Mouse (Mus musculus): ENCODE measurements around the gene Akap13.
"Not testable (repeated sequence)": the region's sequence is repeated elsewhere in the genome, so short reads cannot be mapped to it uniquely, and the experiment has no call there.

The Akap13 gene

DNA sequence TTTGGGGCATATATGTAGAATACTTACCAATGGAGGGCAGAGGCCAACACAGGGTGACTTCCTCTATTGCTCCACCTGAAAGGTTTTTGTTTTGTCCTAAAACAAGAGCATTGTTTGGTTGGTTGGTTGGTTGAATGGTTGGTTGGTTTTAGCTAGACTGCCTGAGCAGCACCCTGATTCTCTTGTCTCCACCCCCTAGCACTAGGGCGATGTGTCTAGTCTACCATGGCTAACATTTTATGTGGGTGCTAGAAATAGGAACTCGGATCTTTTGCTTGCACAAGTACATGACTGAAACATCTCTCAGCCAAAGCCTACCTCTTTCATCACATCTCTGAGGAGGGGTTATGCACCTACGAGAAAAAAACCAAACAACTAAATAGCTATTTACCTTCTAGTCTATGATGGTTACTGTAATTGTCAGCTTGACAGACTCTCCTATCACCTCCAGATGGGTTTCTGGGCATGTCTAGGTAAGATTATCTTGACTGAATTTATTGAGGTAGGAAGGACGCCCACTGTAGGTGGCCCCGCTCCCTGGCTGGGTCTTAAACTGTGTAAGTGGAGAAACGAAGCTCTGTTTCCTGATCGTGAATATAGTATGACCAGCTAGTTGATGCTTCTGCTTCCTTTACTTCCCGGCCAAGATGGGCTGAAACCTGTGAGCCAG, 134.1 kb downstream of the Akap13 start:
- no peak for DNase-seq (ENCODE audit: extremely low read depth, insufficient read length, low spot score)

DNA sequence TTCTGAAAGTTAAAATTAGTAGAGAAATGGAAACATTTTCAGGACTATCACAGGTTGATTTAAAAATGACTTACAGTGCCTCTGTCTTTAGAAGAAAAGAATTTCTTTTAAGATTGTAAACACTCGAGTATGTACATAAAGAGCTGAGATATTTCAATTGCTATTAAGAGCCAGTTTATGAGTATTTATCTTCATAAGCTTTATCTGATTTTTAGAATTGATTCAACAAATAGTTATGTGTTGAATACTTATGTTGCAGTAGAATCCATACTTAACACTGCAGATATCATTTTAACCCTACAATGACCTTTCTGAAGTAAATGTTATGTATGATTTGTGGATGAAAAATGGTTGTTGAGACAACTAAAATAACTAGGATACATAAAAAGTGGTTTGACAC, 136.6 kb downstream of the Akap13 start:
- DNase-seq (ENCODE audit: extremely low read depth, insufficient read length, low spot score), result no peak

DNA sequence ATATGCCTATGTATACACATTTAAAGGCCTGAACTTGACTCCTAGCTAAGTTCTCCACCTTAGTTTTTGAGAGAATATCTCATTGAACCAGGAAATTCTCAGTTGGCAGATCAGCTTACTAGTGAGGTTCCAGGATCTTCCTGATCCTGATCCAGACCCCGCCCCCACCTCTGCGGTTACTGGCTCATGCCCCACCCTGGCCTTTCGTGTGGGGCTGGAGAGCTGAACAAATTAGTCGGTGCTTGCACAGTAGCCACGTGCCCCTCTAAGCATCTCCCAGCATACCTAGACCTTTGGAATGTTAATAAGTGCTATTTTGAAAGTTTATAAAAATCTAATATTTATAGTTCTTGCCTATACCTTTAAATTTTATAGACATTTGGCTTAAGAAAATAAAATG, 139.5 kb downstream of the Akap13 start:
- DNase-seq (ENCODE audit: extremely low read depth, insufficient read length, low spot score), result peak; percentile 49

DNA sequence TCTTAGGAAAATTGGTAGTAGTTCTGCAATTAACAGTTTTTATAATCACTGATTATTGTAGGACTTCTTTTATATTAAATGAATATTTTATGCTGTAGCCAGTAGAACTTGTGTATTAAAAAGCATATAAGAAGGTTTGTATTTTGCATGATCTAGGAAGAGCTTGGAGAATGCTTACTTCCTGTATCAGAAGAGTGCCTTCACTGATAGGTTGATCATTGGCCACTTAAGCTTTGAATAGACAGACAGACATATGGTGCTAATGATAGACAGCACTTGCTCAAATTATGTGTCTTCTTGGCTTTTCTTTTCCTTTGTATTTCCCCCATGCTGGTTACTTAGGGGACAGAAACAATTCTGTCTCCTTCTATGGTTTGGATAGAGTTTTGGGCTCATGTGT, 139.9 kb downstream of the Akap13 start:
- no peak for DNase-seq (ENCODE audit: extremely low read depth, insufficient read length, low spot score)

DNA sequence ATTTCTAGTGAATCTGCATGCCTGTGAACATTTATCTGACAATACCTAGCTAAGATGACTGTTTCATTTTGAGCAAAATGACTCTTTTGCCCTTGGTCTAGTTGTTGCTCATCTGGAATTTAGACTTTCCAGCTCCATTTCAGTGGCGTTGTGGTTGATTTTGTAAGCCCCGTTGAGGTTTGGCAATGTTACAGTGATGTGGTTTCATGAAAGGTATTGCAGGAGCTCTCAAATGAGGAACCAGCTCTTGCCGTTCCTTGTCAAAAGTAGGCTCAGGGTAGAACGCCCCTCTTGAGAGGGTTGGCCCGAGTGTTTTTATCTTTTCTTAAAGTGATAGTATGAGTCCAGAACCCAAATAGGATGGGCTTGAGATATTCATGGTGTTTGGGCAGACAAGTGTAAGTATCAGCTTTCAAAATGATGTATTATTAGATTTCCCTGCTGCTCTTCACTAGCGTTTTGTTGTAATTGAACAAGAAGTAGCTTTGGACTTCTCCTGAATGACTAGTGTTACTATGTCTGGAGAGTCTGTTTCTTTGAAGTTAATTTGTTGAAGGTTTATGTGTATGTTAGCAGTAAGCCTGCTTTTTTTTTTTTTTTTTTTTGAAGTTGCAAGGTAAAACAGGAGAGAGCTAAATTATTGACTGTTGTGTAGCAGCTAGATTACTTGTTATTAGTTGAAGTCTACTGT, 140.9 kb downstream of the Akap13 start:
- DNase-seq (ENCODE audit: extremely low read depth, insufficient read length, low spot score), result peak; percentile 47

DNA sequence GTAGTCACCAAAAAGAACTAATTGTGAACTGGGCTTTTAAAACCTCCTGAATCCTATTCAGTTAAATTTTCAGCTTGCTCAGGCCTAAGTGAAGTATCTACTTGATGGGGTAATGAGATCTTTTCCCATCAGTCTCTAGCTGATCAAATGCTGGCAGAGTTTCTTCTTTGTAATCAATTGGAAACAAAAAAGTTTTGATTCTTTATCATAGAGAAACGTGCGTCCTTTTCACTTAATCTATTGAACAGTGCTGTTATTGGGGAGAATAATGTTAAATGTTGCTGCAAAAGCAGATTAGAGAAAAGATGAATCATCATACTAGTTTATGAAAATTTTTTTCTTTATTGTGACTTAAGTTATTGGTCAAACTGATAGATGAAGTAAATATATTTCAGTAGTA, 142.5 kb downstream of the Akap13 start:
- DNase-seq (ENCODE audit: extremely low read depth, insufficient read length, low spot score), result no peak

DNA sequence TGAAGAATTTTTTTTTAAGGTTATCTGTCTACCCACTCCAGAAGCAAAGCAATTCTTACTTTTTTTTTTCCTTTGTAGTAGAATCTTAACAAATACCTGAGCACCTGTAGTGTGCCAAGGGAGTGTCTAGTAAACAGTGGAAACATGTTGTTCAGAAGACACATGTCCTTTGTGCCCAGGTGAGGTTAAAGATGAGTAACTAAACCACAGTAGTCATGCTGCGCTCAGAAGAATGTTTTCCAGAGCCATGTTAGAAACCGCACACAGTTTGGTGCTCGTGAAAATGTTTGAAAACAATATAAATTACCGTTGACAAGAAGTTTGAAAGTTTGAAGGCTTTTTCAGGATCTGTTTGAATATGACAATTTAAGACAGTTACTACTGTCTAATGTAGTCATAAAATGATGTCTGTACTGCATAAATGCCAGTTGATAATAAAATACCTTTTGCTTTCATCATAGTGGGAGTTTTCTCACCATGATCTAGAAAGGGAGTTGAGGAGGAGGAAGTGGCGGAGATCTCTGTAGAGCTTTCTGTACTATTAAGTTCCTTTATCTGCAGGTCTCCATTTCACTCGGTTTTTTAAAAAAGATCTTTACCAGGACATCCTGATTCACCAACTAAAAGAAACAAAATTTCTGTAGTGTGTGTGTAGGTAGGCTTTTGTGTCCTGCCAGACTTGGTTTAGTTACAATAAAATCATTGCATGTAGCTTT, 145.2 kb downstream of the Akap13 start:
- no peak for DNase-seq (ENCODE audit: extremely low read depth, insufficient read length, low spot score)

DNA sequence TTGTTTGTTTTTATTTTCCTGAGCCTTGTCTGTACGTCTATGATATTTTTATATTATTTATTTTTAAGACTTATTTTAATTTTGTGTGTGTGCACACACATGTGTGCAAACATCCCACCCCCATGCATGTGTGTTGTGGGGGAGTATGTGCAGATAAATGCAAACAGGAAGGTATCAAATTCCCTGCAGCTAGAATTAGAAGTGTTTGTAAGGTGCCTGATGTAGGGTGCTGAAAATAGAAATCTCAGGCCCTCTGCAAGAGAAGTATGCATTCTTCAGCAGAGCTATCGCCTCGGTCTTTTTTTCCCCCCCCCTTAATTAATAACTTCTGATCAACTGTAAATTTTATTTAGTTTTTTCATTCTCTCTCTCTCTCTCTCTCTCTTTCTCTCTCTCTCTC, 151.9 kb downstream of the Akap13 start:
- no peak for DNase-seq (ENCODE audit: extremely low read depth, insufficient read length, low spot score)

DNA sequence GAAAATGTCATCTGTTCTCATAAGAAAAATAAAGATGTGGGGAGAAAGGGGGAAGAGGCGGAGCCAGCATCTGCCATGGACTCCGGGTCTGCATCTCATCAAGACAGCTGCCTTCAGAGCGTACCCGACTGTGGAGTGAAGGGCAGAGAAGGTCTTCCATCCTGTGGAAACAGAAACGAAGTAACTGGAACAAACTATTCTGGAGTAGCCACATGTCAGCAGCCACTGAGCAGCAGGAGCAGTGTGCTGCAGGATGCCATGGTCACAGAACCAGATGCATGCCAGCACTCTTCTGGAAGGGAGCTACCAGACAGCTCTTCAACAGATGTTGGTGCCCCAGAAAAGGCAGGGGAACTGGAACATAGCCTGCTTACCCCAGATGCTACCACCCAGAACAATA, 153.4 kb downstream of the Akap13 start:
- DNase-seq (ENCODE audit: extremely low read depth, insufficient read length, low spot score), result no peak

DNA sequence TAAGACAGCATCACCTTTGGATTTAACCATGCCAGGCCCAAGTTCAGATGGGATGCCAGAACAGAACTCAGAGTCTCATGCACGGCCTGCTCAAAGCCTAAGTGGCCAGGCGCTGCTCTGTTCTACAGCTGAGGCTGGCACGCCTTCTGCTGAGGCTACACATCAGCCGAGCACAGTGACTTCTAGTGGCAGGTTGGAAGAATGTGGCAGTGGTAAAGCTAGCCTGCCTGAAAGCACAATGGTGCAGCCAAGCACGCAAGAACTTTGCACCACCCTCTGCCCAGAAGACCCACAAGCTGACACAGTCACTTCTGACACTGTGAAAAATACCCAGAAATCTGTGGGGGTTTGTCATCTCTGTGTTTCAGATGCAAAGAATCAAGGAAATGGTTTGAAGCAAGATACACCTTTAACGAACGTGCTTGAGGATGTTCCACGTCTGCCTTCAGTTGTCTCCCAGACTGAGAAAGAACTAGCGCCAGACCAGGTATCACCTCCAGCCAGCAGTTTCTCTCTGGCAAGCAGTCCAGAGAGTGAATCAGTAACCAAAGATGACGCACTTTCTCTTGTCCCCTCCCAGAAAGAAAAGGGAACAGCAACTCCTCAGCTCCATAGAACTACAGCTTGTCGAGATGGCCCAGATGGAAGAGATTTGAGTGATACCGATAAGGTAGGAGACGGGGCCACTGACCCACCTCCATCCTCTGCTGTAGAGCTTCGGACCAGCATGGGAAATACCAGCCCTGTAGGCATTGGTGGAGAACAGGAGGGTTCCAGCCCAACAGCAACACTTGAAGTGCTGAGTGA, 154.3 kb downstream of the Akap13 start:
- no peak for DNase-seq (ENCODE audit: extremely low read depth, insufficient read length, low spot score)

DNA sequence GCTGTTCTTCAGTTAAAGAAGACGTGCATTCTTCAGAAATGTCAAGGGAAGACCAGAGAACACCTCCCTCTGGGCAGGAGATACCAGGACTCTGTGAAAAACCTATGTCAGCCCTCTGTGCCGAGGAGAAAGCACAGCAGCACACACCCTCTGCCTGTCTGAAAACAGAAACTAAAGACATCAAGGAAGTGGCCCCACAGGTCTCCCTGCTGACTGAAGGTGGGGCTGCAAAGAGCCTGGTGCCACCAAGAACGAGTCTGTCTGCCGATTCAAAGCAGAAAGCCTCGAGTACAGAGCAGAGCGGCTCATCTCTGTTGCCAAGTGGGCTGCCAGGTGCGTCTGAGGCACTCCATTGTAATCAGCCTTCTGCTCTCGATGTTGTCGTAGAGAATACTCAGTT, 155.1 kb downstream of the Akap13 start:
- DNase-seq (ENCODE audit: extremely low read depth, insufficient read length, low spot score), result no peak

DNA sequence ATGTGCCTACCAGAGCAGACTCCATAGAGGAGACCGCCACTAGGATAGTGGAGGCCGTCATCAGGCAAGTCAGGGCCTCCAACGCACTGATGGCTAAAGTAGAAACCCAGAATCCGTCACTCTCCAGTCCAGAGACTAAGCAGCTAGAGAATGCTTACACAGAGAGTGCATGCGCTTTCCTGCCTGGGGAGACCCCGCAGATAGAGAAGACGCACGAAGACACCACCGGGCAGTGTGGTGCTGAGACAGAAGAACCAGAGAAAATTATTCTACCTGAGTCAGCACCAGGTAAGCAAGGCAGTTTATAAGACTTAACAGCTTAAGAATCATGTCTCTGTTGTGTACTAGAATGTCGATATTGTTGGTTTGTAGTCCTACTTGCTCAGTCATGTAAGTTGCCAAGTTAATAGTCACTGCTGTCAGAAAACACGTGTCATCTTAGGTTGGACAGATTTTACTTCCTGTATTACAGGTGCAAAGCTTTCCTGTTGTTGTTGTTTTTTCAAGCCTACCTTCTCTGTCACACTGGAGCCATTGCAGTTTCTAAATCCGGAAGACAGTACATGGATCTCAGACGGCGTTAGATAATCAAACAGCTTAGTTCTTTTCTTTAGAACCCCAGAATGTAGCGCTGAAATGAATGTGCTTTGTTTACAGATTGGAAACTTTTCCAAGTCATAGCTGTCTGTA, 156.1 kb downstream of the Akap13 start:
- no peak for DNase-seq (ENCODE audit: extremely low read depth, insufficient read length, low spot score)

DNA sequence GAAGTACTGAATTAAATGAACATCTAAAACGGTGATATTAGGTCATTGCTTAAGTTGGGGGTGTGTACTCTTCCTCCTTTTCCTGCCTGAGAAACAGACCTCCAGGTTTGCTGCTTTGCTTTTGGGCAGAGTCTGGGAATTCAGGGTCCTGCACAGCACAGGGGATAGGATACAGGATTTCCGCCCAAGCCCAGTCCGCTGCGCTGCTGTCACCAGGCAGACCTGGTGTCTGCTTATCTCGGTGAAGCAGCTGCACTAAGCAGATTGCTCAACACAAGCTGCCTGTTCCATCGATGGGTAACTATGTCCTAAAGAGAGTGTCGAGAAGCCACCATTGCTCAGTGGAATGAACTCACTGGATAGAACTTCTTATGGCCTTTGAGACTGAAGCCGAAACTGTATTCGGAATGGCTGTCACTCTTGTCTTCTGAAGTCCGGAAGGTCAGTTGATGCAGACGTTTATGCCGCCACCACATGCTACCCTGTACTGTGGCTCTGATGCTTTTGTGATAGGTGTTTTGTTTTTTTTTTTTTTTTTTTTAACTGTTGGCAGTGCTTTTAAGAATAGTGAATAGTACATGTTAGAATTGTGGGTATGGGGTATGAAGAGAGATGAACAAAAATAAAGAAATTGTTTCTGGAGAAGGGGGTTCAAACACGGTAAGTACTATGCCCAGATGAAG, 156.8 kb downstream of the Akap13 start:
- DNase-seq (ENCODE audit: extremely low read depth, insufficient read length, low spot score), result no peak

DNA sequence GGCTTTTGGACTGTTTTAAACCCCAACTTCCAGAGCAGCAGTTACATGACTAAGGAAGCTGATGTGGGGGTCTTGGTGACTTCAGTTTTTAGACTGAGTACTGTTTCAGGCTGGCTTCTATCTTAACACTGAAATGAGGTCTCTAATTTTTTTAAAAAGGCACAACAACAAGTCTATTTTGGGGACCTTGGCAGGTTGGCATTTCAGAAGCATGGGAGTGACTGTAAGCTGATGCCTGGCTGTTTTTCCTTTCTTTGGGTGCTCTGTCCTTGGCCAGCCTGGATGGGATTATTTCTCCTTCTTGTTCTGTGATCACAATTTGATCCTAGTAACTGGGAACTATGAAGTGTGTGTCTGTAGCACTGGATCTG, 157.3 kb downstream of the Akap13 start:
- no peak for DNase-seq (ENCODE audit: extremely low read depth, insufficient read length, low spot score)

DNA sequence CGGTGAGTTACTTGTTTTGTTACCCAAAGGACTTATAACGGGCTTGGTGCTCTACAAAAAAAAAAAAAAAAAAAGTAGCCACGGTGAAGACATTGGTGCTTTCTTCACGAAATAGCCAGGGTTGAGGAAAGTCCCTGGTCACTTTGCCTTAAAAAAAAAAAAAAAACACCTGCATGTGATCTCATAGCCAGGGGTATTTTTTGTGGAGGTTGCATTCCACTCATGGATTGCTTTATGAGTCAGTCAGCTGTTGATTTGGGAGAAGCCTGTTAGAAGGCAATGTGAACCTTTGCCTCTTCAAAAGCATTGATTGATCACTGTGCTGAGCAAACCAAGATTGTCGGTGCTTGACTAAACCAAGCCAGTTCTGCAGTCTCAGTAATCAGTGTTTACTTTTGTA, 157.9 kb downstream of the Akap13 start:
- no peak for DNase-seq (ENCODE audit: extremely low read depth, insufficient read length, low spot score)

DNA sequence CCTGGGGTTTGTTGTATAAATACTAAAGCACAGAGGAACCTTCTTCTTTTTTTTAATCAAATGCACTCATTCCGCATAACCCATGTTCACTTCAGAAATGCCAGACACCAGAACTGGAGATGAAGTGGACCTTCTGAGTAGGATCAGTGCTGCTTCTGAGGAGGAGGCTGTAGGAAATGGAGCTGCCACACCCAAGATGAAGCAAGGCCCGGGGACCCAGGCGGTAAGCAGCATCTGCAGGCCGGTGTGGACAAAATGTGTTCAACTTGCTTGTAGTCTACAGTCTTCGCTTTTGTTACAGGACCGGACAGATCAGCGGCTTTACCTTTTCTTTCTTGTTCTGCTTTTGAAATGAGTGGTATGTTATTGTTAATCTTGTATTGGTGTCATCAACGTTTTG, 159.5 kb downstream of the Akap13 start:
- DNase-seq (ENCODE audit: extremely low read depth, insufficient read length, low spot score), result no peak

DNA sequence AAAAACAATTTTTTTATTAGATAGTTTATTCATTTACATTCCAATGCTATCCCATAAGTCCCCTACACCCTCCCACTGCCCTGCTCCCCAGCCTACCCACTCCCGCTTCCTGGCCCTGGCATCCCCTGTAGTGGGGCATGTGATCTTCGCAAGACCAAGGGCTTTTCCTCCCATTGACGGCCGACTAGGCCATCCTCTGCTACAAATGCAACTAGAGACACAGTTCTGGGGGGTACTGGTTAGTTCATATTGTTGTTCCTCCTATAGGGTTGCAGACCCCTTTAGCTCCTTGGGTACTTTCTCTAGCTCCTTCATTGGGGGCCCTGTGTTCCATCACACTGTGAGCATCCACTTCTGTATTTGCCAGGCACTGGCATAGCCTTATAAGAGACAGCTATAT, 161.9 kb downstream of the Akap13 start:
- DNase-seq (ENCODE audit: extremely low read depth, insufficient read length, low spot score), result not testable (repeated sequence)

DNA sequence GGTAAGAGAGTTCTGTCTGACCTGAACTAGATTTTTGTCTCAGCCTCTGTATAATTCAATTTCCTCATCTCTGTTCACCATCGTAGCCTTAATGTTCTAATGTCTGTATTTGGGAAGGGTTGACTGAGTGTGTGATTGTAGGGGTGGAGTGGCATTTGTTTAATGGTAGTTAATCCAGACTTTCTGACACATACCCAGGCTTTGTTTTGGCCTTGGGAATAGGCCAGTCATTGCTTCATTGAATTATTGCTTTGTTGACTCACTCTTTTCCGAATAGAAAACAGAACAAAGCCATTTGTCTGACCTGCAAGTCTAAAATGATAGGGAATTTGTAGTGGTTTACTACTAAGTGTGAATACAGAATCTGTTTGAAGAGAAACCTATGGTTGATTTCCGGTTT, 163.4 kb downstream of the Akap13 start:
- DNase-seq (ENCODE audit: extremely low read depth, insufficient read length, low spot score), result no peak

DNA sequence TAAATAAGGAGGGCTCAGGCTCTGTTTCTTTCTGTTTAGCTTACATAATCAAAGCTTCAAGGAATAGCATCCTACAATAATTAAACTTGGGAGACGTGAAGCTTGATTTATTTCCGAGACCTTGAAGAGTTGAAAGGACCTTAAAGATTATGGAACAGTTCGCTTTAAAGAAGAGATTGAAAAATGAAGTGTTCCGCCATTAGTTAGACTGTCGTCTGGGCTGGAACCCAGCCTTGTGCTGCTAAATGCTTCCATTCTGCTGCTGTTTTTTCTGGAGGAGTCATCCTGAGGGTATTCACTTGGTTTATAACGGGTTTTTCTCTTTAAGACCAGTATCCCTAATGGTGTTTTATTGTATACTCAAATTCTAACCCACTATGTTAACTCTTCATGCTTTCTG, 164.5 kb downstream of the Akap13 start:
- no peak for DNase-seq (ENCODE audit: extremely low read depth, insufficient read length, low spot score)

DNA sequence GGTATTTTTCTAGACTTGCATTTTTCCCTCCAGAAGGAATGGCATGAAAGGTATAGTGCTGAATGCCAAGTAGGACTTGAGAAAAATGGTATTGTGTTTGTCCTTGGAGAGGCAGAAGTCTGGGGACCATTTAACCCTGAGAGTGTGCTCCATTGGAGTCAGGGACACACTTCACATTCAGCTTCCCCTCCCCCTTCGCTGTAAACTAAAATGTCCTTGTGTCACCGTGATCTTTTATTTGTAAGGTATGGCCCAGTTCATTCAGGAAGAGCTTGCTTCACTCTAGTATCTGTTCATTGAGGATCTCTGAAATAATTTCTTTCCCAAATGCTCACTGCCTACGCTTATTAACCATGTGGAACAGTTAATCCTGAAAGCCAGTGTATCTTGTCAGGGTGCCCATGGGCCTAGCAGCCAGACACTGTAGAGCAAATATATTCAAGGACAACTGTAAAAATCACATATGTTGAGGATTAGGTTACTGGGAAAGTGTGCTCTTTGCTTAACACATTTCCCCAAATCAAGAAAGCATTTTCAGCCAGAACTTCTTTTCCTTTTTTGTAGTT, 165.1 kb downstream of the Akap13 start:
- no peak for DNase-seq (ENCODE audit: extremely low read depth, insufficient read length, low spot score)
